ENCODE assay signal across 28 mouse cellular contexts in genomic region chr4:139267335-139267734, GRCm38 (mm10). TPM values are rescaled to one million over a fixed set of nuclear protein-coding genes. Genes with fewer than 3 reads are reported as not detected.
DNase-seq lines count a peak whose midpoint lies in the region; ATAC-seq and TF ChIP-seq lines count a peak whose summit lies in the region.
"Had no signal": no experiment of that assay in that cellular context is flagged by ENCODE, and none has a peak within 500 bp of the region (broad histone marks: within the 10 kb centered on the region; RNA-seq: fewer than 3 reads in every experiment).

No protein-coding gene starts in this region.

- peaks cover 59% of the 10 kb centered on the region for H3K36me3 ChIP-seq in heart, embryonic 13.5 days
- peaks cover 43% of the 10 kb centered on the region for H3K36me3 ChIP-seq in embryonic facial prominence, embryonic 15.5 days
- H3K36me3 ChIP-seq in limb, embryonic 14.5 days (ENCODE audit: control insufficient read depth, insufficient read depth, low read length), result peaks cover 37% of the 10 kb centered on the region
- H3K36me3 ChIP-seq in intestine, embryonic 15.5 days, result peaks cover 17% of the 10 kb centered on the region

- H3K4me3 ChIP-seq in heart, embryonic 13.5 days, result no peak overlapping the region
- H3K4me3 ChIP-seq in embryonic facial prominence, embryonic 15.5 days (replicated peaks), result no peak overlapping the region
- H3K4me3 ChIP-seq in limb, embryonic 14.5 days (replicated peaks; ENCODE audit: low read length), result no peak overlapping the region
- H3K4me3 ChIP-seq in intestine, embryonic 15.5 days (replicated peaks), result no peak overlapping the region
- H3K4me3 ChIP-seq: forebrain, embryonic 12.5 days; heart, embryonic 15.5 days; liver, embryonic 13.5 days; megakaryocyte, embryonic 14.5 days; myocyte; neural tube, embryonic 13.5 days had no signal

- peak; percentile 60 for DNase-seq in embryo, embryonic 10.5 days (ENCODE audit: low spot score)
- DNase-seq in embryo, embryonic 10 days (ENCODE audit: low spot score), result no peak
- DNase-seq in heart, adult 18-20 months, result no peak
- DNase-seq in limb, embryonic 14.5 days (ENCODE audit: low spot score), result peak; percentile 56
- DNase-seq in thymus, postnatal 10 days (ENCODE audit: low spot score in 2 of 2), result no peak
- DNase-seq: adrenal gland, postnatal 25 days; cerebellum, adult 8-10 months; cerebellum, postnatal 36 days; gastrocnemius, postnatal 10 days; heart, postnatal 4 days; kidney, adult 8-10 months; kidney, postnatal 10 days; liver, embryonic 13.5 days; lung, adult 2 months; lung, postnatal 14 days; midbrain, embryonic 14.5 days; retina, postnatal 1 day; thymus, postnatal 14 days had no signal

- WGBS in heart, embryonic 13.5 days, result 70% methylated on average over 3 of the region's 3 CpGs
- WGBS in embryonic facial prominence, embryonic 15.5 days, result 34% methylated on average over 3 of the region's 3 CpGs
- WGBS in limb, embryonic 14.5 days, result 34% methylated on average over 3 of the region's 3 CpGs
- WGBS in intestine, embryonic 15.5 days, result 83% methylated on average over 3 of the region's 3 CpGs

- no peak overlapping the region for H3K27ac ChIP-seq in heart, embryonic 13.5 days (replicated peaks)
- H3K27ac ChIP-seq in embryonic facial prominence, embryonic 15.5 days (replicated peaks), result peak overlapping the region; percentile 82
- H3K27ac ChIP-seq in limb, embryonic 14.5 days (replicated peaks; ENCODE audit: low read depth, low read length), result peak overlapping the region; percentile 34
- H3K27ac ChIP-seq in intestine, embryonic 15.5 days, result no peak overlapping the region
- H3K27ac ChIP-seq: forebrain, embryonic 12.5 days; heart, embryonic 15.5 days; hindbrain, embryonic 14.5 days; liver, embryonic 13.5 days; neural tube, embryonic 13.5 days had no signal

- peak overlapping the region; percentile 11; the same call in 1 of the 2 replicates for H3K9ac ChIP-seq in heart, embryonic 13.5 days
- H3K9ac ChIP-seq in embryonic facial prominence, embryonic 15.5 days, result no peak overlapping the region
- no peak overlapping the region for H3K9ac ChIP-seq in limb, embryonic 14.5 days (ENCODE audit: low read depth, low read length, severe bottlenecking)
- no peak overlapping the region for H3K9ac ChIP-seq in intestine, embryonic 15.5 days
- H3K9ac ChIP-seq: forebrain, embryonic 12.5 days; heart, embryonic 15.5 days; hindbrain, embryonic 14.5 days; liver, embryonic 13.5 days; neural tube, embryonic 13.5 days had no signal

- no peaks in the 10 kb centered on the region for H3K27me3 ChIP-seq in heart, embryonic 13.5 days (replicated peaks)
- H3K27me3 ChIP-seq in embryonic facial prominence, embryonic 15.5 days, result no peaks in the 10 kb centered on the region
- H3K27me3 ChIP-seq in limb, embryonic 14.5 days (ENCODE audit: control insufficient read depth, insufficient read depth, low read length), result no peaks in the 10 kb centered on the region
- no peaks in the 10 kb centered on the region for H3K27me3 ChIP-seq in intestine, embryonic 15.5 days (replicated peaks)
- H3K27me3 ChIP-seq: forebrain, embryonic 12.5 days; heart, embryonic 15.5 days; liver, embryonic 13.5 days; megakaryocyte, embryonic 14.5 days; neural tube, embryonic 13.5 days had no signal

- no peak overlapping the region for H3K4me2 ChIP-seq in heart, embryonic 13.5 days
- no peak overlapping the region; the same call in 1 of the 2 replicates for H3K4me2 ChIP-seq in embryonic facial prominence, embryonic 15.5 days (replicated peaks)
- no peak overlapping the region for H3K4me2 ChIP-seq in limb, embryonic 14.5 days (replicated peaks; ENCODE audit: low read depth, low read length, severe bottlenecking)
- H3K4me2 ChIP-seq in intestine, embryonic 15.5 days (replicated peaks), result no peak overlapping the region
- H3K4me2 ChIP-seq: forebrain, embryonic 12.5 days; heart, embryonic 15.5 days; hindbrain, embryonic 14.5 days; liver, embryonic 13.5 days; neural tube, embryonic 13.5 days had no signal

- no peaks in the 10 kb centered on the region for H3K9me3 ChIP-seq in heart, embryonic 13.5 days
- H3K9me3 ChIP-seq in embryonic facial prominence, embryonic 15.5 days (replicated peaks), result no peaks in the 10 kb centered on the region
- no peaks in the 10 kb centered on the region for H3K9me3 ChIP-seq in limb, embryonic 14.5 days (ENCODE audit: control insufficient read depth, low read length)
- H3K9me3 ChIP-seq in intestine, embryonic 15.5 days, result no peaks in the 10 kb centered on the region
- H3K9me3 ChIP-seq: forebrain, embryonic 12.5 days; heart, embryonic 15.5 days; liver, embryonic 13.5 days; megakaryocyte, embryonic 14.5 days; neural tube, embryonic 13.5 days had no signal

- TF ChIP-seq POLR2A in limb, embryonic 14.5 days (IDR thresholded peaks at IDR 0.05; ENCODE audit: borderline replicate concordance, extremely low read depth, insufficient read depth, insufficient read length), result no peak

- ATAC-seq in heart, embryonic 13.5 days (ENCODE audit: extremely low read depth, insufficient number of reproducible peaks, low FRiP score, low TSS enrichment), result no peak
- 0 out of 2 replicates have a peak, but pooled peaks have one; percentile 39 for ATAC-seq in embryonic facial prominence, embryonic 15.5 days (ENCODE audit: insufficient number of reproducible peaks, low FRiP score, low TSS enrichment, low read depth)
- ATAC-seq in limb, embryonic 14.5 days (ENCODE audit: low FRiP score, low read depth), result peak; percentile 41; the same call in 1 of the 2 replicates
- no peak for ATAC-seq in intestine, embryonic 15.5 days
- ATAC-seq: inflammation-experienced regulatory T-cells, adult 6 months had no signal

- H3K4me1 ChIP-seq in heart, embryonic 13.5 days, result peaks cover 32% of the 10 kb centered on the region
- peaks cover 75% of the 10 kb centered on the region for H3K4me1 ChIP-seq in embryonic facial prominence, embryonic 15.5 days
- H3K4me1 ChIP-seq in limb, embryonic 14.5 days (ENCODE audit: control insufficient read depth, insufficient read depth, low read length), result peaks cover 60% of the 10 kb centered on the region
- H3K4me1 ChIP-seq in intestine, embryonic 15.5 days (replicated peaks), result no peaks in the 10 kb centered on the region
- H3K4me1 ChIP-seq: forebrain, embryonic 12.5 days; liver, embryonic 13.5 days had no signal

RNA-seq across cellular contexts. Expression of gene Pqlc2, which starts 43.2 kb away (rescaled TPM):
- 8.8 and 10.2 TPM in 2 replicates for polyA plus RNA-seq in heart, embryonic 13.5 days (2015; fragmentation: Nextera tagmentation; extraction: Ambion mirVana)
- 1 to 10 TPM; 5.0 to 5.8 TPM for total RNA-seq in heart, adult 18-20 months (2021)
- 16.0 and 16.5 TPM in 2 replicates for polyA plus RNA-seq in embryonic facial prominence, embryonic 15.5 days (2015; fragmentation: Nextera tagmentation; extraction: Ambion mirVana)
- 20.7 and 30.7 TPM in 2 replicates for polyA plus RNA-seq in limb, embryonic 14.5 days (2012; rRNA removed)
- 12.9 and 15.4 TPM in 2 replicates for polyA plus RNA-seq in limb, embryonic 14.5 days (2014; fragmentation: Nextera tagmentation; extraction: Ambion mirVana)
- polyA plus RNA-seq in intestine, embryonic 15.5 days (2015; fragmentation: Nextera tagmentation; extraction: Ambion mirVana), result 19.3 and 23.3 TPM in 2 replicates

RNA-seq across cellular contexts. Expression of gene Akr7a5, which starts 43.2 kb away (rescaled TPM):
- 65.3 and 66.3 TPM in 2 replicates for polyA plus RNA-seq in heart, embryonic 13.5 days (2015; fragmentation: Nextera tagmentation; extraction: Ambion mirVana)
- 10 to 100 TPM; 55.9 to 57.5 TPM for total RNA-seq in heart, adult 18-20 months (2021)
- polyA plus RNA-seq in embryonic facial prominence, embryonic 15.5 days (2015; fragmentation: Nextera tagmentation; extraction: Ambion mirVana), result 85.7 and 94.1 TPM in 2 replicates
- polyA plus RNA-seq in limb, embryonic 14.5 days (2012; rRNA removed), result 28.5 and 38.8 TPM in 2 replicates
- 84.8 and 98.0 TPM in 2 replicates for polyA plus RNA-seq in limb, embryonic 14.5 days (2014; fragmentation: Nextera tagmentation; extraction: Ambion mirVana)
- 170 and 186 TPM in 2 replicates for polyA plus RNA-seq in intestine, embryonic 15.5 days (2015; fragmentation: Nextera tagmentation; extraction: Ambion mirVana)

Comparison
In these comparisons a context has a peak if more than half of its experiments do, and no peak if none do; other contexts are left out.
1. DNase-seq: peak in embryo, embryonic 10.5 days (single experiment) and limb, embryonic 14.5 days (single experiment); none in embryo, embryonic 10 days (single experiment), heart, adult 18-20 months (0 of 2) and thymus, postnatal 10 days (0 of 2).
2. ATAC-seq: peak in embryonic facial prominence, embryonic 15.5 days (single experiment) and limb, embryonic 14.5 days (single experiment); none in heart, embryonic 13.5 days (single experiment) and intestine, embryonic 15.5 days (single experiment).
3. H3K27ac ChIP-seq: peak in embryonic facial prominence, embryonic 15.5 days (single experiment) and limb, embryonic 14.5 days (single experiment); none in heart, embryonic 13.5 days (single experiment) and intestine, embryonic 15.5 days (single experiment).